Mouse (Mus musculus) sigmoid colon, adult 10 weeks (tissue): ENCODE data around the gene Eif4a1. TPM values are rescaled to one million over a fixed set of nuclear protein-coding genes. Genes with fewer than 3 reads are reported as not detected.

Experiments
- polyA plus RNA-seq: library from polyadenylated mRNA; stranded (reverse); fragments of 350-450 nt; fragmentation: Illumina TruSeq; extraction: RNeasy Lipid Tissue Mini Kit (QIAGEN cat#74804); gene quantifications from one replicate; pipeline ENCODE4 v1.2.3, GENCODE M21; 2014; ENCODE audit warnings: low read depth, low replicate concordance

Eif4a1 gene
- 463 TPM for polyA plus RNA-seq

DNA sequence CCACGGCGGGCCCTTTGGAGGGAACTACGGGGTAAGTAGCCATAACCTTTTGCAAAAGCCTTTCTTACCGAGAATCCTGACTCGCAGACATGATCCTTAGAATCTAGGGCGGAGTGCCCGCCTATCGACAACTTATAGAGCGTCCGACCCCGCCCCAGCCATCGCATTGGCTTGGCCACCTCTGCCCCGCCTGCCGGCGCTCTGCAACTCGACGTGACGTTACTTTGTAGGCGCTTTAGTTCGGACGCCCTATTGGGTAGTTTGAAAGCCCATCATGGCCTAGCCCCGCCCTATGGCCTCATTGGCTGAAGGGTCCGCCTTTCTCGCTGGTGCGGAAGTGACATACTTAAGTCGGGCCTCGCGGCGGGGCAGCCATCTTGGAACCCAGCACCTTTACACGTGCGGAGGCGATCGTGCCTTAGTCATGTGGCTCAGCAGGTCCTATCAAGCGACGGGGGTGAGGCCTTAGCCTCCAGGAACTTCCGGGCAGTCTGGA lies at the start of gene Eif4a1:
Gene Eif4a1 (minus strand): TSS at position 213 of the 496 bp plus-strand sequence.

DNA sequence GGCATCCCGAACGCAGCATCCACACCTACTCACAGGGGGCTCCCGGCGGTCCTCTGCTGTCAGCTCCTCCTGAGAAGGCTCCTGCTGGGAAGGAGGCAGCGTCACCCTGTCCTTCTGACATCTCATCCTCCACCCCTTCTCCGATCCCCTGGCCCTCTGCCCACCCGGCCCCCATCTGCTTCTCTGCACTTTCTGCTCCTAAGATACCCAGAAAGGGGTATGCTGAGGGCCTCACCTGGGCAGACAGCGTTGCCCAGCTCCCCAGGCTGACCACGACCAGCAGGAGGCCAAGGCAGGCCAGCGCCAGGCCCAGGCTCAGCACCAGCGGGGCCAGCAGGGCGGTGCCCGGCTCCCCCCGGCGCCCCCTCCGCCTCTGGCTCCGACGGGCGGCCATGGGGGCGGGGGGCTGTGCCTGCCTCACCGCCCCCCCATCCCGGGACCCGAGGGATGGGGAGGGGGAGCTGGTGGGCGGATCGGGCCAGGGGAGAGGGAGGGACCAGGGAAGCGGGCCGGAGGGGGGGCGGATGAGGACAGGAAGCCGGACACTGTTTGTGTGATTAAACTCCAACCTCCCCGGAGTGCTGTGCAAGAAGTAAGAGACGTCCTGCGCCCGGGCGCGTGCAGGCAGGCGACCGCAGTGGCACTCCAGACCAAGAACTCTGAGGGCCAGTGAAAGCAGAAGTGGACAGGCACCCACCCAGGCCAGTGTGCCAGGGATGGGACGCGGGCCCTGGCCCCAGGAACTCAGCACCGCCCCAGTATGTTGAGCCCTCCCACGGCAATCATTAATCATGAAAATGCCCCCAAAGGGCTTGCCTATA lies 23.3 kb upstream of the Eif4a1 start, which contains the start of the genes Tnfsf12 and Tnfsfm13:
Gene Tnfsf12 (minus strand): TSS at position 489 of the 821 bp plus-strand sequence.
Gene Tnfsfm13 (minus strand): TSS at position 738 of the 821 bp plus-strand sequence.

DNA sequence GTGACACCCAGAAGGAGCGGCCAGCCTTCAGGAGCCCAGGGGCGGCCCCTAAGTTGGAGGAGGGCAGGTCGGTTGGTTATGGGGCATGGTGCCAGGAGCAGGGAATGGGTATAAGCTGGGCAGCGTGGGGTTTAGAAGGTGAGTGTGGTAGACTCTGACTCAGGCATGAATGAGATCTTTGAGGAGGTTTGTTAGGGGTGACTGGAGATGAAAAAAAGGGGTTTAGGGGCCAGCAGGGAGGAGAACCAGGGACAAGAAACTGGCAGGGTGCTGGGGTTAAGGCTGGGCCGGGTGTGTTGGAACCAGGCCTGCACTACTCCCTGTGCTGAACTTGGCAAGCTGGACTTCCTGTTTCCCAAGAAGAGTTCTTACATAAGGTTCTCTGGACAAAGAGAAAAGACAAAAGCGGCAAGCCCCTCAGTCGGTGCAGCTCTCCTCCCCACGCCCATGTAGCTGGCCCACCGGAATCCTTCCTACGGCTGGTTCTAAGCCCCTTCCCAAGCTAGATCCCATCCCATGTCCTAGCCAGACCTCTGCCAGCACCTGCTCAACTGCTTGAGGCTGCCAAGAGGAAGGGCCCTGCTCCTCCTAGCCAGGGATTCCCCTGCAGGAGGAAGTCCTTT lies 13.4 kb upstream of the Eif4a1 start, which contains the start of gene Tnfsf13:
Gene Tnfsf13 (minus strand): TSS at position 259 of the 623 bp plus-strand sequence.

DNA sequence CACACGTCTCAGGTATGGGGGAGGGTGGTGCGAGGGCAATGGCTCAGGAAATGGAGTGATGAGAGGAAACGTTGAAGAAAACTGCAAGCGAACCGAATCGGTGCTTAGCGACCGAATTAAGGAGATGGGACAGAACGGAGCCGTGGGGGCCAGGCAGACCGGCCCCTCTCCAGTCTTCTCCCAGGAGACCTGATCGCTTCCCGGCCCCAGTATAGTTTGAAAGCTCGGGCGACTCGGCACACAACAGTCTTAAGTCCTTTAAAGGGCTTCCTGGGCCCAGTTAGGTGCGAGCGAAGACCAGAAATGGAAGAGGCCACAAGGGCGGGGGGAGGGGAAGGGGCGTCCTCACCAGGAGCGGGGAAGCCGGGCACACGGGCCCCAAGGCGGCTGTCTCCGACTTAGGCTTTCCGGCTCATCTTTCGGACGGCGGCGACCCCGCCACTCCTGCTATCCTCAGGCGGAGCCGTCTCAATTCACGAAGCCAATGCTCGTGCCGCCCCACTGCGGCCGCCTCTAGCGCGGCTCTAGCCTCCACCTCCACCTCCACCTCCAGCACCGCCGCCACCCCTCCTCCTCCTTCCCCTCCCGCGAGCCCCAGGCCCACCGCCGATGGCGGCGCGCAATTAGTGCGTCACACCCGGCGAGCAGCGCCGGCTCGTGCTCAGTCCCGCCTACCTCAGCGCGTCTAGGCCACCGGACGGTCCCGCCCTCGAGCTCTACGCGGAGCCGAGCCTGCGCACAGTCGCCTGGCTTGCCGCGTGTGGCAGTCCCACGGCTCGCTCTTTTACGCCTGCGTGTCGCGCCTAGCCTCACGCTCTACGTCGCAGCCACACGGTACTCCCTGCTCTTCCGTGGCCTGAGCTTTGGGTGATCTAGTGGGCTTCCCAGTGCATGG lies 9.3 kb upstream of the Eif4a1 start, which contains the start of gene Senp3:
Gene Senp3 (minus strand): TSS at position 771 of the 895 bp plus-strand sequence.

DNA sequence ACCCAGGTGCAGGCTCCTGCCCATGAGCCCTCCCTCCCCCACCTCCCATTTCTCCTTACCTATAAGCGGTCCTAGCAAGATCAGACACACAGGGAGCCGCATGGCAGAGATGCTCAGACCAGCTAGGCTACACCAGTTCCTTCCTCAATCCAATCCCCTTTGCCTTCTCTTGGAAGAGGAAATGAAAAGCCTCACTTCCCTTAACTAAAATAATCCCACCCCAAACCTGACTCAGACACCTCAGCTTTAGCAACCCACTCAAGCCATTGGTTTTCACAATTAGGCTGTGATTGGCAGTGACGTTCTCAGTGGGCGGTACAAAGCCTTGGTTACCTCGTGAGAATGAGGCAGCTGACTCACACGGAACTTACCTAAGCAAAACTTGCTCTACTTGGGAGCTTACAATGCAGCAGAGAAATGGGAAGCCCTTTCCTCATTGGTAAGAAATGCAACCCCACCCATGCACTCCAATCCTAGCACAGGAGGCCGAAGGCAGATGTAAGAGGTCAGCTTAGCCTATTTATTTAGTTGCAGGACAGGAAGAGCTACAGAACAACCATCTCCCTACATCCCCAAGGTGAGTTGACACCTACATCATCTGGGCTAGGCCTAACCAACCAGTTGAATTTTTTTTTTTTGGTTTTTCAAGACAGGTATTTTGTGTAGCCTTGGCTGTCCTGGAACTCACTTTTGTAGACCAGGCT lies 6.1 kb downstream of the Eif4a1 start, which contains the start of gene Cd68:
Gene Cd68 (minus strand): TSS at position 193 of the 704 bp plus-strand sequence.

DNA sequence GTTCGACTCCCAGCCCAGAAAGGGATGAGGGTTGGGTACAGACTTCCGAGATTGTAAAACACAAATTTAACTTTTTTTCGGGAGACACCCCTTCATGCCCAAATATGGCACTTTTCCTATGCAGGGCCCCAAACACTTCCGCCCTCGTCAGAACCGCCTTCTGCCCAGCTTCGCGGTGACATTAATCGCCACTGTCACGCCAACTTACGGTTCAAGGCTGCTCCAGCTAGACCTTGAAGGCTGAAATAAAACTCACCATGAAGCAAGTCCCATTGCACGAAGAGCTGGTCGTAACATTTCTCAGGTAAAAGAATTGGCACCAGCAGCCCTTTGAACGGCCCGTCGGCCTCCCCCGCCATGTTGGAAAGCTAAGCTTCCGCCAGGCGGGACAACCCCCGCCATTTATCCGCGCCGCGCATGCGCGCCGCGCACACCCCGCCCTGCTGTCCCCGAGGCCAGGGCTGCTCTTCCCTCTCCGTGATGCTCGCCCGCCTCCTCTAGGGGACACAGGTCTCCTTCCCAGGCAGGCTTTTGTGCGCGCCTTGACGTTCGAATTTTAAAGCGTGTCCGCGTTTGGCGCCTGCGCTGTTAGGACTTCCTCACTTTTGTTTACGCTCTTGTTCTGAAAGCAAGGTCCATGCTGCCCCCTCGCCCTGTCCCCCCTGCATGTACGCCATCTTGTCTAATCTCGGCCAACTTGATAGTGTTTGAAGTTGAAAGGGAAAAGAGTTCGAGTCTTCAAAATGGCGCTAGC lies 9.8 kb downstream of the Eif4a1 start, which contains the start of gene Mpdu1:
Gene Mpdu1 (minus strand): TSS at position 430 of the 754 bp plus-strand sequence.

DNA sequence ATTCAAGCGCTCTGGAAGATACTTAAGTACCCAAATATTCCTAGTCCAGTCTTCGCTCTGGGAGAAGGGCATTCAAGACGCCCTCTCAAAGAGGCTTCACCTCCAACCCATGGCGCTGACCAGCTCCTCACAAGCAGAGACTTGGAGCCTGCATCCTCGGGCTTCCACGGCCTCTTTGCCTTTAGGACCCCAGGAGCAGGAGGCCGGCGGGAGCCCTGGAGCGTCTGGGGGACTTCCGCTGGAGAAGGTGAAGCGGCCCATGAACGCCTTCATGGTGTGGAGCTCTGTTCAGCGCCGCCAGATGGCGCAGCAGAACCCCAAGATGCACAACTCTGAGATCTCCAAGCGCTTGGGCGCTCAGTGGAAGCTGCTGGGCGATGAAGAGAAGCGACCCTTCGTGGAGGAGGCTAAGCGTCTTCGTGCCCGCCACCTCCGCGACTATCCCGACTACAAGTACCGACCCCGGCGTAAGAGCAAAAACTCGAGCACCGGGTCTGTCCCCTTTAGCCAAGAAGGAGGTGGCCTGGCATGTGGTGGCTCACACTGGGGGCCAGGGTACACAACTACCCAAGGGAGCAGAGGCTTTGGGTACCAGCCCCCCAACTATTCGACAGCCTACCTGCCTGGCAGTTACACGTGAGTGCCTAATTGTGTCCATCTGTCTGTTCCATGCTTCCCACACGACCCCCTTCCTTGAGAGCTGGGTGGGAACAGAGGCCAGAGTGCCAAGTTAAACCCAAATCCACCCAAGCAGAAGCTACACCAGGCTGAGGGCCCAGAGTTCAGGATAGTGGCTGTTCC lies 16.8 kb downstream of the Eif4a1 start, which contains the start of gene Sox15:
Gene Sox15 (plus strand): TSS at position 51 of the 801 bp plus-strand sequence.

DNA sequence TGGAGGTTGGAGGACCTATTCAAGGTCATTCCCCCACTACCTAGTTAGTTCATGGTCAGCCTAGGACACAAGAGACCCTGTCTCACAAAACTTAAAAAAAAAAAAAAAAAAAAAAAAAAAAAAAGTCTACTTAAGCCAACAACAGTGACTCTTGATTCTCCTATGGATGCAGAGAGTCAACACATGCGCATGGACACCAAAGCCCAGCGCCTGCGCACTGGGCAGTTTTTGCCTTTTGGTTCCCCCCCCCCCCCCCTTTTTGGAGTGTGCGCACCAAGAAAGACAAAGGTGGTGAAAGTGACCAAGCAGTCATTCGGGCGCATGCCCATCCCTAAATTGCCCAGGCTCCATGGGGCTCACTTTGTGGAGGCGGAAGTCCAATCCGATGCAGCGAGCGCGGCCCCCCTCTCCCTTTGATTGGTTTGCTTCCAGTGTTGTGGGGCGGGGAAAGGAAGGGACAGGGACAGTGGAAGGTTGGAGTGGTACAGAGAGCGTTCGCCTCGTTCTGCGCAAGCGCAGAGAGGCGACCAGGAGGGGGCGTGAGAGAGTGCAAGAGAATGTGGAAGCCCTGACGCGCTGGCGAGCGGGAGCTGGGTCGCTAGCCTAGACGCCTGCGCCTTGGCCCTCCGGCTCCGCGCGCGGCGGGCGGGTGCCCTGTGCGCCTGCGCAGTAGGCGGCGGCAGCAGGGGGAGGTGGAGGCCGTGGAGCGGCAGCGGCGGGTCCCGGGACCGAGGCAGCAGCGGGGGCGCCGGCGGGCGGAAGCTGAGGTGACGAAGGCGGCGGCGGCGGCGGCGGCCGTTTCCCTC lies 39.7 kb downstream of the Eif4a1 start, which contains the start of gene Fxr2:
Gene Fxr2 (plus strand): TSS at position 707 of the 806 bp plus-strand sequence.

DNA sequence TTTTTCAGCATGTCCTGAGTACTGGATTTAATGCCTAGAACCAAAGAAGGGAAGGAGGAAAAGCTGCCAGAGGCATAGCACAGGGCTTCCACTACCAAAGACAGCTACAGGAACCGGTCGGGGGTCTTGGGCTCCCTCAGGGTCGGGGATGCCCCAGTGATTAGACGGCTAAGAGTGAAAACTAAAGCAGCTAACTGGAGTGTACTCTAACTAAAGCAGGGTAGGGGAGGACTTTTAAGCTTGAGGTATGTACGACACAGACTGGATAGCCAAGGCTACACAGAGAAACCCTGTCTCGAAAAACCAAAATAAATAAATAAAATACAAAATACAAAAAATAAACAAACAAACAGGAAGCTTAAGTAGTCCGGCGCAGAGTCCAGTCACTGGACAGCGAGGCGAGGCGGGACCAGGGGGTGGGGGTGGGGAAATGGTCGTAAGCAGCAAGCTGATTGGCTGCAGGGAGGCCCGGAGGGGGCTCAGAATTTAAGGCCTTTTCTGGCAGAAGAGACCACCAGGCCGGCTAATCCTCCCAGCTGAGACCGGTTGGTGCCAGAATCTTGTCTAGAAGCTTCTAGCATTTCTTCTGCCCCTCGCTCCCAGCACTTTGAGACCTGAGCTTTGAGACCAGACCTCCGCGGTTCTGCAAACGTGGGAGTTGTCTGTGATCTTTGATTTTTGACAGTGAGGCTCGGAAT lies 50.5 kb downstream of the Eif4a1 start, which contains the start of gene Sat2:
Gene Sat2 (plus strand): TSS at position 454 of the 698 bp plus-strand sequence.

DNA sequence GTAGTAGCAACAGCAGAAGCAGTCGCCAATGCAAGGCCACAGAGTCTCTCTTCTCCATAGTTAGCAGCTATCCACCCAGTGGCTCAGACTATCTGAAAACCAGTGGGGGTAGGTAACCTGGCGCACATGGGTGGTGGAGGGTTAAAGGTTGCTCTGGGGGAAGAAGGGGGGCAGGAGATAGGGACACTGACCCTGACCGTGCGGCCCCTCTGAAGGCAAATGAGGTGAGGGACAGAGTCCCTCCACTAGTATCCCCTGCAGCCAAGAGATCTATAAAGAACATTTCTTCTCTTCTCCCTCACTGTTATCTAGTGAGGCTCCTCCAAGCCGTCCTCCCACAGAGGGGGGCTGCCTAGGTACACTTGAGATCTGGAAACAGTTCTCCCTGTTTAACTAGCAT lies 54.4 kb downstream of the Eif4a1 start, which contains the start of gene Shbg:
Gene Shbg (minus strand): TSS at position 101 of the 400 bp plus-strand sequence.

Other genes with a start within 250 kb of the Eif4a1 start
- 0.13 TPM for gene Dnah2, start 123.3 kb downstream of the Eif4a1 start, polyA plus RNA-seq
- gene Efnb3, start 112.2 kb downstream of the Eif4a1 start, polyA plus RNA-seq: 0.38 TPM
- gene Wrap53, start 92.2 kb downstream of the Eif4a1 start, polyA plus RNA-seq: 1.9 TPM
- 6.8 TPM for gene Trp53, start 92.1 kb downstream of the Eif4a1 start, polyA plus RNA-seq
- gene Atp1b2, start 66.5 kb downstream of the Eif4a1 start, polyA plus RNA-seq: 6.9 TPM
- gene Shbg, start 54.5 kb downstream of the Eif4a1 start, polyA plus RNA-seq: not detected
- gene Sat2, start 50.4 kb downstream of the Eif4a1 start, polyA plus RNA-seq: 1.7 TPM
- 12.4 TPM for gene Fxr2, start 39.4 kb downstream of the Eif4a1 start, polyA plus RNA-seq
- not detected for gene Sox15, start 17.1 kb downstream of the Eif4a1 start, polyA plus RNA-seq
- 20.3 TPM for gene Mpdu1, start 9.8 kb downstream of the Eif4a1 start, polyA plus RNA-seq
- 2.6 TPM for gene Cd68, start 6.3 kb downstream of the Eif4a1 start, polyA plus RNA-seq
- gene Senp3, start 9.7 kb upstream of the Eif4a1 start, polyA plus RNA-seq: 129 TPM
- 38.2 TPM for gene Tnfsf13, start 13.4 kb upstream of the Eif4a1 start, polyA plus RNA-seq
- gene Tnfsf12, start 23.4 kb upstream of the Eif4a1 start, polyA plus RNA-seq: 1.6 TPM
- gene Tnfsfm13, start 23.7 kb upstream of the Eif4a1 start, polyA plus RNA-seq: 8.2 TPM
- gene Polr2a, start 86.2 kb upstream of the Eif4a1 start, polyA plus RNA-seq: 25.7 TPM
- not detected for gene Slc35g3, start 89.5 kb upstream of the Eif4a1 start, polyA plus RNA-seq
- 17.7 TPM for gene Zbtb4, start 93.5 kb upstream of the Eif4a1 start, polyA plus RNA-seq
- 4.0 TPM for gene Chrnb1, start 123.5 kb upstream of the Eif4a1 start, polyA plus RNA-seq
- 9.5 TPM for gene Fgf11, start 129.4 kb upstream of the Eif4a1 start, polyA plus RNA-seq
- gene Tmem102, start 133.2 kb upstream of the Eif4a1 start, polyA plus RNA-seq: 11.7 TPM
- gene Gm39566, start 142.9 kb upstream of the Eif4a1 start, polyA plus RNA-seq: not detected
- not detected for gene Spem2, start 146.0 kb upstream of the Eif4a1 start, polyA plus RNA-seq
- not detected for gene Spem1, start 149.8 kb upstream of the Eif4a1 start, polyA plus RNA-seq
- 0.88 TPM for gene Nlgn2, start 165.4 kb upstream of the Eif4a1 start, polyA plus RNA-seq
- 18.5 TPM for gene Tmem256, start 166.1 kb upstream of the Eif4a1 start, polyA plus RNA-seq
- gene Plscr3, start 174.0 kb upstream of the Eif4a1 start, polyA plus RNA-seq: 0.98 TPM
- gene Tnk1, start 186.3 kb upstream of the Eif4a1 start, polyA plus RNA-seq: 5.4 TPM
- gene Tmem95, start 205.6 kb upstream of the Eif4a1 start, polyA plus RNA-seq: not detected
- 2.9 TPM for gene Kctd11, start 209.0 kb upstream of the Eif4a1 start, polyA plus RNA-seq
- 0.57 TPM for gene Acap1, start 223.1 kb upstream of the Eif4a1 start, polyA plus RNA-seq
- 3.7 TPM for gene 2810408A11Rik, start 228.6 kb upstream of the Eif4a1 start, polyA plus RNA-seq
- gene Neurl4, start 228.6 kb upstream of the Eif4a1 start, polyA plus RNA-seq: 2.6 TPM
- gene Gps2, start 241.5 kb upstream of the Eif4a1 start, polyA plus RNA-seq: 18.3 TPM
- gene Eif5a, start 249.5 kb upstream of the Eif4a1 start, polyA plus RNA-seq: 144 TPM